Mouse (Mus musculus): ENCODE measurements around the gene Ezh1.
A peak's percentile ranks its signal among the peaks of the same experiment; 100 is the strongest.

The Ezh1 gene

GRCm38 (mm10) chr11:101226065-101226701, at the start of gene Ezh1:
TSS of gene Ezh1 (minus strand) at chr11:101226463.
- DNase-seq (ENCODE audit: low read depth, low spot score) = peak; percentile 60

GRCm38 (mm10) chr11:101275309-101275708, 49.0 kb upstream of the Ezh1 start:
- no peak for DNase-seq (ENCODE audit: low read depth, low spot score)

GRCm38 (mm10) chr11:101272446-101272845, 46.2 kb upstream of the Ezh1 start:
- DNase-seq (ENCODE audit: low read depth, low spot score) = no peak

GRCm38 (mm10) chr11:101269577-101270116, 43.4 kb upstream of the Ezh1 start:
- no peak for DNase-seq (ENCODE audit: low read depth, low spot score)

GRCm38 (mm10) chr11:101265906-101266305, 39.6 kb upstream of the Ezh1 start:
- no peak for DNase-seq (ENCODE audit: low read depth, low spot score)

- no peak for DNase-seq (ENCODE audit: low read depth, low spot score)
Measured at GRCm38 (mm10) chr11:101264954-101265471, 38.8 kb upstream of the Ezh1 start.

- no peak for DNase-seq (ENCODE audit: low read depth, low spot score)
Measured at GRCm38 (mm10) chr11:101263989-101264280, 37.7 kb upstream of the Ezh1 start.

- no peak for DNase-seq (ENCODE audit: low read depth, low spot score)
Measured at GRCm38 (mm10) chr11:101263138-101263988, 37.1 kb upstream of the Ezh1 start.

GRCm38 (mm10) chr11:101262272-101262967, 36.2 kb upstream of the Ezh1 start:
- DNase-seq (ENCODE audit: low read depth, low spot score) = no peak

GRCm38 (mm10) chr11:101260826-101261380, 34.6 kb upstream of the Ezh1 start:
- no peak for DNase-seq (ENCODE audit: low read depth, low spot score)

GRCm38 (mm10) chr11:101259948-101260825, 33.9 kb upstream of the Ezh1 start, which contains the start of gene Wnk4:
TSS of gene Wnk4 (plus strand) at chr11:101260567.
- DNase-seq (ENCODE audit: low read depth, low spot score) = peak; percentile 58

GRCm38 (mm10) chr11:101259261-101259712, 33.0 kb upstream of the Ezh1 start:
- DNase-seq (ENCODE audit: low read depth, low spot score) = peak; percentile 77

- DNase-seq (ENCODE audit: low read depth, low spot score) = no peak
Measured at GRCm38 (mm10) chr11:101255826-101256775, 29.8 kb upstream of the Ezh1 start.

GRCm38 (mm10) chr11:101253613-101254389, 27.5 kb upstream of the Ezh1 start, which contains the start of gene Vps25:
TSS of gene Vps25 (plus strand) at chr11:101253707.
- DNase-seq (ENCODE audit: low read depth, low spot score) = peak; percentile 90

- peak; percentile 66 for DNase-seq (ENCODE audit: low read depth, low spot score)
Measured at GRCm38 (mm10) chr11:101252941-101253340, 26.7 kb upstream of the Ezh1 start.

GRCm38 (mm10) chr11:101251031-101251430, 24.8 kb upstream of the Ezh1 start:
- no peak for DNase-seq (ENCODE audit: low read depth, low spot score)

- DNase-seq (ENCODE audit: low read depth, low spot score) = peak; percentile 71
Measured at GRCm38 (mm10) chr11:101248258-101248994, 22.2 kb upstream of the Ezh1 start.
